Mouse (Mus musculus): ENCODE data around the gene Hspa2.

- no peak for TF ChIP-seq EP300 (IDR thresholded peaks at IDR 0.05; ENCODE audit: low read depth)
- TF ChIP-seq CTCF (IDR thresholded peaks at IDR 0.05; ENCODE audit: low read depth): no peak
Observed at GRCm38 (mm10) chr12:76405183-76405970, 1.4 kb downstream of the Hspa2 start.

All from heart, postnatal 0 days (tissue).